Mouse (Mus musculus) liver, embryonic 16.5 days (tissue): ENCODE results near the gene 4930404H24Rik. TPM values are rescaled to one million over a fixed set of nuclear protein-coding genes. Genes with fewer than 3 reads are reported as not detected.

ENCODE experiments used
- ATAC-seq: fragments of 200-750 bp; cut with Nextera tagmentation; 2 replicates; pipeline ENCODE4 v1.8.0; 2017; ENCODE audit warnings: low read depth, mild to moderate bottlenecking, moderate number of reproducible peaks, moderate library complexity
- H3K27ac ChIP-seq: fragments of 300-500 bp; sonication (generic); 2 replicates; pipeline ENCODE4 v1.5.1; 2014; ENCODE audit warnings: mild to moderate bottlenecking, low read length
- H3K27me3 ChIP-seq: fragments of 300-500 bp; sonication (generic); 2 replicates; pipeline ENCODE4 v1.6.1; 2014; ENCODE audit warnings: low read depth, low read length, mixed read lengths; ENCODE audit not compliant: control insufficient read depth, insufficient read depth
- H3K36me3 ChIP-seq: fragments of 300-500 bp; sonication (generic); 2 replicates; pipeline ENCODE4 v1.6.1; 2014; ENCODE audit warnings: mild to moderate bottlenecking; ENCODE audit not compliant: control insufficient read depth, insufficient read depth
- H3K4me1 ChIP-seq: fragments of 300-500 bp; sonication (generic); 2 replicates; pipeline ENCODE4 v1.6.1; 2014; ENCODE audit warnings: low read depth, low read length, mixed read lengths; ENCODE audit not compliant: control insufficient read depth
- H3K4me2 ChIP-seq: fragments of 300-500 bp; sonication (generic); 2 replicates; pipeline ENCODE4 v1.6.1; 2014; ENCODE audit warnings: low read depth, low read length, mixed read lengths
- H3K4me3 ChIP-seq: fragments of 300-500 bp; sonication (generic); 2 replicates; pipeline ENCODE4 v1.5.1; 2014; ENCODE audit warnings: low read depth, mild to moderate bottlenecking, low read length
- H3K9ac ChIP-seq: fragments of 300-500 bp; sonication (generic); 2 replicates; pipeline ENCODE4 v1.6.1; 2014; ENCODE audit warnings: low read depth, low read length
- H3K9me3 ChIP-seq: fragments of 300-500 bp; sonication (generic); replicated peaks from 2 replicates; pipeline ENCODE4 v1.6.1; 2016; ENCODE audit warnings: low read length; ENCODE audit not compliant: control insufficient read depth
- WGBS: fragments of 180-500 bp; shearing (Covaris S2); extraction: QIAGEN DNeasy Blood & Tissue Kit; methylation state at CpG from one replicate; pipeline ENCODE4 v1.1.7; 2014; ENCODE audit not compliant: insufficient replicate concordance; 5-methylcytosine and 5-hydroxymethylcytosine counted together
- polyA plus RNA-seq: library from polyadenylated mRNA; unstranded; fragments of >200 nt; fragmentation: Nextera tagmentation; extraction: Ambion mirVana; gene quantifications from 2 replicates; pipeline ENCODE4 v1.2.1, GENCODE M21; 2015

The 4930404H24Rik gene
- polyA plus RNA-seq, result not detected in 2 replicates

DNA sequence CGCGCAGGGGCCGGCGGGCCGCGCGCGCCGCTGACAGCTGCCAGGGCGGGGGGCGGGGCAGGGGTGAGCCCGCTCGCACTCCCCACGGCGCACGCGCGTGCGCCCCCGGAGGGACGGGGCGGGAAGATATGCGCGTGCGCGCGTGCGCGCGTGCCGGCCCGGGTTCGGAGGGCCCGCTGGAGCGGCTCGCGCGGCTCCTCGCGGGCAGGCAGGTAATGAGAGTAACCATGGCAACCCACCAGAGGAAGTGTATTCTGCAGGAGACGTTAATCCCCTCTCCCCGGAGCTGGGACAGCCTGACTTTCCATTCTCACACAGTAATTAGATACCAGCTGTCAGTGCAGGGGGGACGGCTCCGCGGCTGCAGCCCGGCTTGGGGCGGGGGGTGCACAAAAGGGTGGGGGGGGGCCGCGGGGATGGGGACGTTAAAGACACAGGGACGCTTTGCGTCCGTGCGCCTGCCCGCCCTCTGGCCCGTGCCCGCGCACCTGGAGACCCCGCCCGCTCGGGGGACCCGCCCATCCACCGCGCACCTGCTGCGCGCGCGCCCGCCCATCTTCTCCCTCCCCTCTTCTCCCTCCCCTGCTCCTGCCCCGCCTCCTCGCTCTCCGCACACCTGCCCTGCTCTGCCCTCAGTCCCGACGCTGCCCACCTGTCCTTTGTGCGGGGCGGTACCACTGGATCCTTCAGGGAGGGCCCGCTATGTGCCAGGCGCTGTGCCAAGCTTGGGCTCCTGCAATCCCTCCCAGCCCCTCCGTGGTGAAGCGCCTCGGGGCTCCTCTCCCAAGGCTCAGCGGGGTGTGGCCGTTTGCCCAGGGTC is at the start of gene 4930404H24Rik:
Gene 4930404H24Rik, plus strand, starts transcription at position 218 of the 820 bp plus-strand sequence.
- no peaks in the 10 kb centered on the region for H3K36me3 ChIP-seq
- H3K9ac ChIP-seq, result peak within 1 kb of the TSS; percentile 94
- H3K9me3 ChIP-seq, result no peaks in the 10 kb centered on the region
- H3K4me2 ChIP-seq, result peak within 1 kb of the TSS; percentile 98
- peak; percentile 58 for ATAC-seq
- no peaks in the 10 kb centered on the region for H3K27me3 ChIP-seq
- H3K4me3 ChIP-seq, result peak within 1 kb of the TSS; percentile 77
- H3K27ac ChIP-seq, result peak within 1 kb of the TSS; percentile 95
- H3K4me1 ChIP-seq, result peaks cover 73% of the 10 kb centered on the region
- WGBS, result under 1% methylated on average over 66 of the region's 83 CpGs

- H3K36me3 ChIP-seq, result no peaks in the 10 kb centered on the region
- peaks cover 45% of the 10 kb centered on the region for H3K4me1 ChIP-seq
- H3K27me3 ChIP-seq, result peaks cover 28% of the 10 kb centered on the region
- H3K4me2 ChIP-seq, result peak overlapping the region; percentile 94
- WGBS, result under 1% methylated on average over 59 of the region's 59 CpGs
- no peaks in the 10 kb centered on the region for H3K9me3 ChIP-seq
- H3K4me3 ChIP-seq, result peak overlapping the region; percentile 75
- H3K9ac ChIP-seq, result peak overlapping the region; percentile 72
- peak; percentile 22 for ATAC-seq
- H3K27ac ChIP-seq, result peak overlapping the region; percentile 86
These were observed 49.0 kb upstream of the 4930404H24Rik start for GRCm38 (mm10) chr2:153443434-153444240.

- Histone ChIP-seq H3K27me3 (peaks cover 28% of the 10 kb centered on the region), H3K36me3 (no peaks in the 10 kb centered on the region), H3K27ac (peak overlapping the region; percentile 86), H3K4me1 (peaks cover 45% of the 10 kb centered on the region), H3K4me2 (peak overlapping the region; percentile 94), H3K9me3 (no peaks in the 10 kb centered on the region), H3K9ac (peak overlapping the region; percentile 72), H3K4me3 (peak overlapping the region; percentile 75)
- peak; percentile 70 for ATAC-seq
- 1% methylated on average over 28 of the region's 64 CpGs for WGBS
These were observed 48.1 kb upstream of the 4930404H24Rik start for GRCm38 (mm10) chr2:153444254-153445136.

- Histone ChIP-seq H3K4me1 (peaks cover 43% of the 10 kb centered on the region), H3K4me2 (peak overlapping the region; percentile 94), H3K9ac (peak overlapping the region; percentile 54), H3K27me3 (peaks cover 28% of the 10 kb centered on the region), H3K36me3 (no peaks in the 10 kb centered on the region), H3K4me3 (peak overlapping the region; percentile 75), H3K9me3 (no peaks in the 10 kb centered on the region), H3K27ac (peak overlapping the region; percentile 60)
- under 1% methylated on average over 59 of the region's 59 CpGs for WGBS
- ATAC-seq, result peak; percentile 9; the same call in 1 of the 2 replicates
These were observed 47.2 kb upstream of the 4930404H24Rik start for GRCm38 (mm10) chr2:153445137-153446016.

DNA sequence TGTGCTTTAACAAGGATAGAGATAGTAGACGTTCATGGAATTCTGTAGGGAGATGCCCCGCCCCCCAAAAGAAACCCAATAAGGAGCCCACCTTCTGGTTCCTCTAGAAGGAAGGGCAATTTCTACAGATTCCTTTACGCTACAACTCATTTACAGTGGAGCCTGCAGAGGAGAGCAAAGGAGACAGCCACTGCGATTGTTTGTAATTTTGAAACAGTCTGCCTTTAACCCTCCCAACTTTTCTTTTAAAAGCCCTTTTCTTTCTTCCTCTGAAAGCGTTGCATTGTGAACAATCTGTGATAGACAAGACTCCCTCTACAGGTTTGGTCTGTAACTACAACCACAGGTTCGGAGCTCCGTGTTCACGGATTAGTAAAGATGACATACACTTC is 46.6 kb upstream of the 4930404H24Rik start:
- H3K4me3 ChIP-seq, result peak overlapping the region; percentile 75
- peak overlapping the region; percentile 94 for H3K4me2 ChIP-seq
- no peaks in the 10 kb centered on the region for H3K36me3 ChIP-seq
- peaks cover 28% of the 10 kb centered on the region for H3K27me3 ChIP-seq
- no peak for ATAC-seq
- WGBS, result 1% methylated on average over 8 of the region's 8 CpGs
- H3K9me3 ChIP-seq, result no peaks in the 10 kb centered on the region
- H3K4me1 ChIP-seq, result peaks cover 38% of the 10 kb centered on the region
- H3K27ac ChIP-seq, result no peak overlapping the region
- H3K9ac ChIP-seq, result 0 out of 2 replicates have a peak overlapping the region, but pooled peaks have one; percentile 54

GRCm38 (mm10) chr2:153446476-153446875 is 46.1 kb upstream of the 4930404H24Rik start:
- peaks cover 38% of the 10 kb centered on the region for H3K4me1 ChIP-seq
- no peak overlapping the region for H3K4me2 ChIP-seq
- no peaks in the 10 kb centered on the region for H3K9me3 ChIP-seq
- H3K36me3 ChIP-seq, result no peaks in the 10 kb centered on the region
- ATAC-seq, result no peak
- 24% methylated on average over 4 of the region's 4 CpGs for WGBS
- peaks cover 28% of the 10 kb centered on the region for H3K27me3 ChIP-seq
- no peak overlapping the region for H3K27ac ChIP-seq
- no peak overlapping the region for H3K4me3 ChIP-seq
- no peak overlapping the region for H3K9ac ChIP-seq

GRCm38 (mm10) chr2:153447719-153448118 is 44.9 kb upstream of the 4930404H24Rik start:
- no peak overlapping the region for H3K27ac ChIP-seq
- no peak overlapping the region for H3K9ac ChIP-seq
- H3K36me3 ChIP-seq, result no peaks in the 10 kb centered on the region
- ATAC-seq, result no peak
- no peak overlapping the region for H3K4me2 ChIP-seq
- H3K27me3 ChIP-seq, result peaks cover 28% of the 10 kb centered on the region
- peaks cover 31% of the 10 kb centered on the region for H3K4me1 ChIP-seq
- H3K9me3 ChIP-seq, result no peaks in the 10 kb centered on the region
- no peak overlapping the region for H3K4me3 ChIP-seq
- WGBS, result 81% methylated on average over 3 of the region's 3 CpGs
